Mouse (Mus musculus): Measurements from ENCODE around the gene Adgrg1.

- no peak for TF ChIP-seq CTCF (IDR thresholded peaks at IDR 0.05; ENCODE audit: low read depth)
- TF ChIP-seq EP300 (optimal IDR thresholded peaks at IDR 0.05): no peak
Measured at GRCm38 (mm10) chr8:95054438-95054837, 79.9 kb downstream of the Adgrg1 start.
